Mouse (Mus musculus): ENCODE data around the gene Pygl. TPM values are rescaled to one million over a fixed set of nuclear protein-coding genes. Genes with fewer than 3 reads are reported as not detected.

Gene Pygl
- polyA plus RNA-seq, 1 experiment from 2014 or later, result 53.5 TPM

GRCm38 (mm10) chr12:70251210-70251884 lies 20.1 kb upstream of the Pygl start:
- no peak overlapping the region for H3K4me2 ChIP-seq (ENCODE audit: low read depth, low read length)
- no peak overlapping the region for H3K9ac ChIP-seq (ENCODE audit: low read length)
- H3K27ac ChIP-seq (ENCODE audit: low read length), result no peak overlapping the region
- no peaks in the 10 kb centered on the region for H3K9me3 ChIP-seq (replicated peaks; ENCODE audit: control insufficient read depth, low read length)
- WGBS, result 77% methylated on average over 15 of the region's 15 CpGs
- H3K27me3 ChIP-seq (ENCODE audit: control insufficient read depth, insufficient read depth, low read length), result no peaks in the 10 kb centered on the region
- H3K4me3 ChIP-seq (replicated peaks; ENCODE audit: low read length), result no peak overlapping the region
- no peak for ATAC-seq (ENCODE audit: insufficient read depth, low FRiP score)
- H3K36me3 ChIP-seq (ENCODE audit: control insufficient read depth, insufficient read depth, low read length), result no peaks in the 10 kb centered on the region
- H3K4me1 ChIP-seq (ENCODE audit: control insufficient read depth, insufficient read depth, low read length), result 0 out of 2 replicates have a peak, but pooled peaks cover 3% of the 10 kb centered on the region

GRCm38 (mm10) chr12:70249616-70250157 lies 18.4 kb upstream of the Pygl start:
- 0 out of 2 replicates have a peak, but pooled peaks cover 3% of the 10 kb centered on the region for H3K4me1 ChIP-seq (ENCODE audit: control insufficient read depth, insufficient read depth, low read length)
- ATAC-seq (ENCODE audit: insufficient read depth, low FRiP score), result no peak
- no peaks in the 10 kb centered on the region for H3K36me3 ChIP-seq (ENCODE audit: control insufficient read depth, insufficient read depth, low read length)
- H3K27ac ChIP-seq (ENCODE audit: low read length), result no peak overlapping the region
- H3K9me3 ChIP-seq (replicated peaks; ENCODE audit: control insufficient read depth, low read length), result no peaks in the 10 kb centered on the region
- H3K27me3 ChIP-seq (ENCODE audit: control insufficient read depth, insufficient read depth, low read length), result no peaks in the 10 kb centered on the region
- H3K4me3 ChIP-seq (replicated peaks; ENCODE audit: low read length), result no peak overlapping the region
- no peak overlapping the region for H3K9ac ChIP-seq (ENCODE audit: low read length)
- 89% methylated on average over 10 of the region's 10 CpGs for WGBS
- H3K4me2 ChIP-seq (ENCODE audit: low read depth, low read length), result no peak overlapping the region

GRCm38 (mm10) chr12:70247683-70248474 lies 16.6 kb upstream of the Pygl start:
- H3K4me2 ChIP-seq (ENCODE audit: low read depth, low read length), result no peak overlapping the region
- H3K4me1 ChIP-seq (ENCODE audit: control insufficient read depth, insufficient read depth, low read length), result 0 out of 2 replicates have a peak, but pooled peaks cover 3% of the 10 kb centered on the region
- no peak overlapping the region for H3K27ac ChIP-seq (ENCODE audit: low read length)
- no peaks in the 10 kb centered on the region for H3K36me3 ChIP-seq (ENCODE audit: control insufficient read depth, insufficient read depth, low read length)
- H3K9ac ChIP-seq (ENCODE audit: low read length), result no peak overlapping the region
- no peaks in the 10 kb centered on the region for H3K9me3 ChIP-seq (replicated peaks; ENCODE audit: control insufficient read depth, low read length)
- ATAC-seq (ENCODE audit: insufficient read depth, low FRiP score), result no peak
- no peak overlapping the region for H3K4me3 ChIP-seq (replicated peaks; ENCODE audit: low read length)
- 55% methylated on average over 15 of the region's 15 CpGs for WGBS
- no peaks in the 10 kb centered on the region for H3K27me3 ChIP-seq (ENCODE audit: control insufficient read depth, insufficient read depth, low read length)

GRCm38 (mm10) chr12:70242550-70242949 lies 11.3 kb upstream of the Pygl start:
- H3K9me3 ChIP-seq (replicated peaks; ENCODE audit: control insufficient read depth, low read length), result no peaks in the 10 kb centered on the region
- no peaks in the 10 kb centered on the region for H3K4me1 ChIP-seq (ENCODE audit: control insufficient read depth, insufficient read depth, low read length)
- H3K27me3 ChIP-seq (ENCODE audit: control insufficient read depth, insufficient read depth, low read length), result no peaks in the 10 kb centered on the region
- H3K9ac ChIP-seq (ENCODE audit: low read length), result no peak overlapping the region
- no peak overlapping the region for H3K27ac ChIP-seq (ENCODE audit: low read length)
- no peaks in the 10 kb centered on the region for H3K36me3 ChIP-seq (ENCODE audit: control insufficient read depth, insufficient read depth, low read length)
- 66% methylated on average over 7 of the region's 7 CpGs for WGBS
- H3K4me3 ChIP-seq (replicated peaks; ENCODE audit: low read length), result no peak overlapping the region
- ATAC-seq (ENCODE audit: insufficient read depth, low FRiP score), result no peak
- H3K4me2 ChIP-seq (ENCODE audit: low read depth, low read length), result no peak overlapping the region

GRCm38 (mm10) chr12:70239741-70240140 lies 8.5 kb upstream of the Pygl start:
- H3K27ac ChIP-seq (ENCODE audit: low read length), result no peak overlapping the region

GRCm38 (mm10) chr12:70238604-70239003 lies 7.3 kb upstream of the Pygl start:
- Histone ChIP-seq H3K9me3 (replicated peaks; ENCODE audit: control insufficient read depth, low read length) (no peaks in the 10 kb centered on the region), H3K9ac (ENCODE audit: low read length) (no peak overlapping the region), H3K4me3 (replicated peaks; ENCODE audit: low read length) (no peak overlapping the region), H3K27me3 (ENCODE audit: control insufficient read depth, insufficient read depth, low read length) (no peaks in the 10 kb centered on the region), H3K4me2 (ENCODE audit: low read depth, low read length) (no peak overlapping the region), H3K27ac (ENCODE audit: low read length) (no peak overlapping the region), H3K36me3 (ENCODE audit: control insufficient read depth, insufficient read depth, low read length) (no peaks in the 10 kb centered on the region), H3K4me1 (ENCODE audit: control insufficient read depth, insufficient read depth, low read length) (peaks cover 7% of the 10 kb centered on the region; the same call in 1 of the 2 replicates)
- WGBS, result 59% methylated on average over 8 of the region's 8 CpGs
- ATAC-seq (ENCODE audit: insufficient read depth, low FRiP score), result no peak

More at GRCm38 (mm10) chr12:70239741-70240140, 8.5 kb upstream of the Pygl start:
- no peaks in the 10 kb centered on the region for H3K36me3 ChIP-seq (ENCODE audit: control insufficient read depth, insufficient read depth, low read length)
- H3K4me3 ChIP-seq (replicated peaks; ENCODE audit: low read length), result no peak overlapping the region
- H3K4me1 ChIP-seq (ENCODE audit: control insufficient read depth, insufficient read depth, low read length), result peaks cover 4% of the 10 kb centered on the region; the same call in 1 of the 2 replicates
- WGBS, result 77% methylated on average over 5 of the region's 5 CpGs
- H3K9ac ChIP-seq (ENCODE audit: low read length), result no peak overlapping the region
- H3K27me3 ChIP-seq (ENCODE audit: control insufficient read depth, insufficient read depth, low read length), result no peaks in the 10 kb centered on the region
- no peaks in the 10 kb centered on the region for H3K9me3 ChIP-seq (replicated peaks; ENCODE audit: control insufficient read depth, low read length)
- ATAC-seq (ENCODE audit: insufficient read depth, low FRiP score), result no peak
- H3K4me2 ChIP-seq (ENCODE audit: low read depth, low read length), result no peak overlapping the region

- no peaks in the 10 kb centered on the region for H3K9me3 ChIP-seq (replicated peaks; ENCODE audit: control insufficient read depth, low read length)
- WGBS, result 10% methylated on average over 13 of the region's 13 CpGs
- peak overlapping the region; percentile 73 for H3K9ac ChIP-seq (ENCODE audit: low read length)
- H3K4me2 ChIP-seq (ENCODE audit: low read depth, low read length), result peak overlapping the region; percentile 73
- ATAC-seq (ENCODE audit: insufficient read depth, low FRiP score), result peak; percentile 72; the same call in 1 of the 2 replicates
- peaks cover 7% of the 10 kb centered on the region; the same call in 1 of the 2 replicates for H3K4me1 ChIP-seq (ENCODE audit: control insufficient read depth, insufficient read depth, low read length)
- H3K27me3 ChIP-seq (ENCODE audit: control insufficient read depth, insufficient read depth, low read length), result no peaks in the 10 kb centered on the region
- H3K27ac ChIP-seq (ENCODE audit: low read length), result no peak overlapping the region
- H3K36me3 ChIP-seq (ENCODE audit: control insufficient read depth, insufficient read depth, low read length), result no peaks in the 10 kb centered on the region
- peak overlapping the region; percentile 44 for H3K4me3 ChIP-seq (replicated peaks; ENCODE audit: low read length)
Observed at GRCm38 (mm10) chr12:70234938-70235484, 3.7 kb upstream of the Pygl start.

- Histone ChIP-seq H3K9ac (ENCODE audit: low read length) (no peak overlapping the region), H3K36me3 (ENCODE audit: control insufficient read depth, insufficient read depth, low read length) (no peaks in the 10 kb centered on the region), H3K27ac (ENCODE audit: low read length) (no peak overlapping the region), H3K9me3 (replicated peaks; ENCODE audit: control insufficient read depth, low read length) (no peaks in the 10 kb centered on the region), H3K4me3 (replicated peaks; ENCODE audit: low read length) (no peak overlapping the region), H3K4me2 (ENCODE audit: low read depth, low read length) (no peak overlapping the region), H3K4me1 (ENCODE audit: control insufficient read depth, insufficient read depth, low read length) (peaks cover 7% of the 10 kb centered on the region; the same call in 1 of the 2 replicates), H3K27me3 (ENCODE audit: control insufficient read depth, insufficient read depth, low read length) (no peaks in the 10 kb centered on the region)
- peak; percentile 80; the same call in 1 of the 2 replicates for ATAC-seq (ENCODE audit: insufficient read depth, low FRiP score)
- 9% methylated on average over 6 of the region's 6 CpGs for WGBS
Observed at GRCm38 (mm10) chr12:70234411-70234810, 3.1 kb upstream of the Pygl start.

Measured in stomach, embryonic 16.5 days (tissue).